Mouse (Mus musculus) B cell, adult (primary cell): ENCODE results near the gene Uqcrq. TPM values are rescaled to one million over a fixed set of nuclear protein-coding genes. Genes with fewer than 3 reads are reported as not detected.

ENCODE experiments used
- total RNA-seq: library from RNA; stranded (reverse); gene quantifications from 4 replicates; pipeline ENCODE4 v1.2.4, GENCODE M21; 2023; ENCODE audit not compliant: inconsistent age

Uqcrq gene
- 138 to 153 TPM (median 150 TPM) in 4 replicates for total RNA-seq

DNA sequence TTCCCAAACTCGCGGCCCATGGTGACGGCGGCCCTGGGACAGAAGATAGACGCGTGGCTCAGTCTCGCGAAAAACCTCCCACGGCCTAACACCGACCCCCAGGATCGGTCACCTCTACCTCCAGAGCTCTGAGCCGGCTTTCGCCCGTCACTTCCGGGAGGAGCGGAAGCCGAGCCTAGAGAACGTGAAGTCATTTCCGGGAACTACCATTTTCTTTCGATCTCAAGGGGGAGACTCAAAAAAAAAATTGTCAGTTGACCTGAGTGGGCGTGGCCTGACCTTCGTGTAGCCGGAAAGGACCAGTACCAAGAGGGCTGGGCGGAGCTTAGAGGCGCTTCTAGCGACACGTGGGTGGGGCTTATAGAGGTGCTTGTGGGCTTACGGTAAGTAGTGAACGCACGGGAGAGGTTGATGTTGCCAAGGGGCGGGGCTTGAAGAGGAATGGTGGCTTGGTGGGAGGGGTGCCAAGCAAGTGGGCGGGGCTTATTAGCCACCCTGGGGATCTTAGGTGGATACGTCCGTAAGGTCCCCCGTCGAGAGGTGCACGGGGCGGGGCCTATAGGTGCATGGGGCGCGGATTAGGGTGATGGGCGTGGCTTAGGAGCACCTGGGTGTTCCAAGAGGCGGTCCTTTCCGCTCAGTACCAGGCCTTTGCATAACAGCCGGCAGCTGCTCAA is at the start of gene Uqcrq, which contains the start of gene Gdf9:
Uqcrq (minus strand) TSS at position 162 of the 677 bp plus-strand sequence.
Gdf9 (plus strand) TSS at position 354 of the 677 bp plus-strand sequence.

DNA sequence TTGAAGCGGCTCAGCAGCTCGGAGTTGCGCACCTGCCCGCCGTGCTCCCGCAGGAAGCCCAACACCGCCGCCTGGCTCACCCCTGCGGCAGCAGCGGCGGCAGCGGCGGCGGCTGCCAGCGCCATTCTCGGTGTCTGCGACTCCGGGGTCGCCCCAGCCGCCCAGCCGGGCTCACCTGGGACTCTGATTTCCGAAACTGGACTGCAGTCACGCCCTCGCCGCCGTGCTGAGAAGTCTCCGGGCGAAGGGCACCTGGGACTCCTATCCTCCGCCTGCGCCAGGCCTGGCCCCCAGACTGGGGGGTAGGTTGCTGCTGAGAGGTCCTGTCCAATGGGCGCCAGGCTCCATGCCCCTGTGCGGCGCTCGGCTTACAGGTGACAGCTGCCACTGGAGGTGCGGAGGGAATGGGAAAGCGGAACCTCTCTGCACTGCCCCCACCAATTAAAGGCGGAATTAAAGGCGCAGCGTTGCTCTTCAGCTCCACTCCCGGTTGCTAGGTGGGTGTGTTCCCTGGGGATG is 49.2 kb upstream of the Uqcrq start, which contains the start of the genes Gm9945 and Sowaha:
Gm9945 (plus strand) TSS at position 384 of the 519 bp plus-strand sequence.
Sowaha (minus strand) TSS at position 492 of the 519 bp plus-strand sequence.

DNA sequence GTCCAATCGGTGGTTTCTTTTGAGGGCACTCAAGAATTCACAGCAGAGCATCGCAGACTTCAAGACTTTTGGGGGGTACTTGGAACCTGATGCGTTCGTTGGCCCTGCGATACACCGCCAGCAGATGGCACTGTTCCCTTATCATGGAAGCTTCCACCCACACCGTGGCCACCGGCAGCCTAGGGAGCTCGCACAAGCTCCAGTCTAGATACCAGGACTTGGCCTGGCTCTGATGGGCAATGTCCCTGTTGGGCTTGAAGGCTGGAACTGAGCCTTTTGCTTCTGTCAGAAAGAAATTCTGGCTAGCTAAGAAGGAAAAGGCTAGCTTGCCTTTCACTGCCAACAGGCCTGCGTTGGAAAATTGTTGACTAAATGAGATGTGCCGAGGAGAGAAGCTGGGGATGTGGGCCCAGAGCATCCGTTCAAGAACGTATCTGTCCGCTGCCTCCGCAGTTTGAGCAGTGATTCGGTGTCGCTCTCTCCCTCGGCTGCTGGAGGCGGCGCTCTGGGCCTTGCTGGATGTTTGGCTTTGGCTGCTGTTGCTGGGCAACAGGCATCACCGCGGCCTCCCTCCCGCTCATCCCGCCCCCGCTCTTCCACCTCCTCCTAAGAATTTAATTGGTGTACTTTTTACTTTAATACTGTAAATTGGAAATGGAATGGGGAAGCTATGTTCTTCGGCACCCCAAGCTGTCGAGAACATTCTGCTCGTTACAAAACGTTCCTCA is 39.5 kb upstream of the Uqcrq start, which contains the start of gene Gm9837:
Gm9837 (minus strand) TSS at position 512 of the 728 bp plus-strand sequence.

DNA sequence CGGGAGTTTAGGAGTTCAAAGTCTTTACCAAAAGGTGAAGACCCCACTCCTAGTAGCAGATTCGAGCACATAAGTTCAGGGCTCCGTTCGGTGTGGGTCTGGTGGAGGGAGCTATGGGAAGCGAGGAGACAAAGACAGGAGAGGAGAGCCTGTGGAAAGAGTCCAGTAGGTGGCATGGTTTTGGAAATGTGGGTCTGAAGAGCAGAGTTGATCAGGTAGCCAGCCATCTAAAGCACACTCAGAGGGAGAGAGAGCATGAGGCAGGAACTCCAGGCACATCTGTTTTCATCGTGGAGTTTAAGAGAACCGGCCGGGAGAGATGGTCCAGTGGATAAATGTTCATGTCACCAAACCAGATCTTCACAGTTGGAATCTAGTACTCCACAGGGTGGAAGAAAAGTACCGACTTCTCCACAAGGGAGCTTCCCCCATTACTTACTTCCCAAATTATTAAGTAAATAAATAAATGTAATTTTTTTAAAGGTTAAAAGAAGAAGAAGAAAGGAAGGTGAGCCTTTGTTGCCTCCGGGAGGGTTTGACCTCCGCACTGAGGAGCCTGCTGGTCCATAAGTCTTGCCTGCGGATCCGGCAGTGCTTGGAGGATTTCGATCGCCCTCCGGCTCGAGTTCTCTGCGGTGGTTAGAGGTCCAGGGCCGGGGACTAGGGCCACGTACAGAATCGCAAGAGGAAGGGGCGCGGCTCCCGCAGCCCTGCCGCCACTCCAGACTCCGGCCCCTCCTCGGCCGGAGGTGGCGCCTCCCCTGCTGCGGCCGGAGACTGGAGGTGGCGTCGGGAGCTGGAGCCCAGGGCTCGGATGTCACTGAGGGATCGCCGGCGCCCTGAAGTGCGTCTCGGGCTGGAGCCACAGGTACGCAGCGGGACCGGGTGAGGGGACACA is 26.1 kb upstream of the Uqcrq start, which contains the start of the genes Gm10447 and Shroom1:
Gm10447 (minus strand) TSS at position 637 of the 898 bp plus-strand sequence.
Shroom1 (plus strand) TSS at position 732 of the 898 bp plus-strand sequence.

DNA sequence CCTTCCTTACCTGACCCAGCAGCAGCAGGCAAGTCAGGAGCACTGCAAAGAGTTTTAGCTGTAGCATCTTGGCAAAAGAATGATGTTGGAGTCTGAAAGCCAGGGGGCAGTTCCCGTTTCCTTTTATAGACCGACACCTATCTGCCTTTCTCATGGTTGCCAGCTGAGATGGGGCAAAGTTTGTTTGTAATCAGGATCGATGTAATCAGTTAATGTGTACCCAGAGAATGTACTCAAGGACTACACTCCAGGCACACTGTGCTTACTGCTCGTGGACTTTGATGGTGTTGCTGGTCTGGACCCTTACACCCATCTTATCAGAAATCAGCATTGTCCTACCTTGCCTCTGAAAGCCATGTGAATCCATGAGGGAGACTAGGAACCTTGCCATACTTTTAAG is 7.6 kb downstream of the Uqcrq start, which contains the start of gene Leap2:
Leap2 (minus strand) TSS at position 135 of the 400 bp plus-strand sequence.

Other genes starting within 250 kb of the Uqcrq start
- 107 to 132 TPM (median 116 TPM) in 4 replicates for gene Hspa4, start 130.4 kb downstream of the Uqcrq start, total RNA-seq
- 15.6 to 20.7 TPM (median 16.7 TPM) in 4 replicates for gene Zcchc10, start 106.2 kb downstream of the Uqcrq start, total RNA-seq
- gene Aff4, start 80.0 kb downstream of the Uqcrq start, total RNA-seq: 278 to 365 TPM (median 344 TPM) in 4 replicates
- not detected in 4 replicates for gene Leap2, start 7.7 kb downstream of the Uqcrq start, total RNA-seq
- 0.39 to 0.94 TPM (median 0.77 TPM) in 4 replicates for gene Gdf9, start 192 bp upstream of the Uqcrq start, total RNA-seq
- gene Gm10447, start 26.3 kb upstream of the Uqcrq start, total RNA-seq: not detected in 4 replicates
- not detected in 4 replicates for gene Shroom1, start 26.4 kb upstream of the Uqcrq start, total RNA-seq
- not detected in 4 replicates for gene Gm9837, start 39.6 kb upstream of the Uqcrq start, total RNA-seq
- not detected in 4 replicates for gene Gm9945, start 49.3 kb upstream of the Uqcrq start, total RNA-seq
- not detected in 4 replicates for gene Sowaha, start 49.4 kb upstream of the Uqcrq start, total RNA-seq
- 0.22 to 0.54 TPM in 2 of 4 replicates, not detected in the others for gene Sept8, start 88.4 kb upstream of the Uqcrq start, total RNA-seq
- 3.0 to 8.7 TPM (median 6.1 TPM) in 4 replicates for gene Kif3a, start 136.5 kb upstream of the Uqcrq start, total RNA-seq
- gene Il4, start 187.8 kb upstream of the Uqcrq start, total RNA-seq: not detected in 4 replicates
- gene Il13, start 203.9 kb upstream of the Uqcrq start, total RNA-seq: not detected in 4 replicates